Mouse (Mus musculus) thymus, postnatal 25 days (tissue): ENCODE measurements around the gene Cacna1e.

Source experiments
- DNase-seq: peaks from one replicate; pipeline ENCODE4 v3.0.0; 2022

The Cacna1e gene

DNA sequence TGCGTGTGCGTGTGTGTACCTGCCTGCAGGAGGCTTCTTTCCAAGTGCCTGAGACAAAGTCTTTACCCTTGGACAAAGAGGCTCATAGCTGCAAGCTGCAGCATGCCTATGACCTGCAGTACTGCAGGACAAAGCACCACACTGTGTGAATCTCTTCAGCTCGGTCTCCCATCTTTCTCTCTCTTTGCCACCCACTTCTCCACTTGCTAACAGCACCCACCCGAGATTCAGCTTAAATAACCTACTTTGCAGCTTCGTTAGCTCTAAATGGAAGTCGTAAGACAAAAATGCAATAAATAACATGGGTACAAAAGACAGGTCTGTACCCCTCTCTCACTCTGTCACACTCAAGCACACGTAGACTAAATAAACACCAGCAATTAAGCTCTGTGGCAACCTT is 268.5 kb downstream of the Cacna1e start:
- no peak for DNase-seq

DNA sequence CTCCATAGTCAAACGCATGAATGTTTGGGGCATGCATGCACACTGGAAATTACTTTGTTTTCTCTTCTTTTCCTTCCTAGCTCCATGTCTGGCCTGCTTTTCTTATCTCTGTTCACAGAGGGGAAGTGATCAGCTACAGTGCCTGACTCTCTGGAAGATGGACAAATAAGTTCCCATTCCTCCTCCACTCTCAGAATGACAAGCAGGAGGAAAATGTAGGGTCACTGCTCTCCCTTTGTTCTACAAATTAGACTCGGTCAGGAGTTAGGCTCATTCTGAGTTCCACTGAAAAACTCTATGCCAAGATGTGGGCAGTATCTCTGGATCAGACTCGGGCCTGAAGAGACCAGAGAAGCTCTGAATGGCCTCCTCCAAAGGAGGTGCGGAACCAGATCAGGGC is 275.8 kb downstream of the Cacna1e start:
- no peak for DNase-seq

DNA sequence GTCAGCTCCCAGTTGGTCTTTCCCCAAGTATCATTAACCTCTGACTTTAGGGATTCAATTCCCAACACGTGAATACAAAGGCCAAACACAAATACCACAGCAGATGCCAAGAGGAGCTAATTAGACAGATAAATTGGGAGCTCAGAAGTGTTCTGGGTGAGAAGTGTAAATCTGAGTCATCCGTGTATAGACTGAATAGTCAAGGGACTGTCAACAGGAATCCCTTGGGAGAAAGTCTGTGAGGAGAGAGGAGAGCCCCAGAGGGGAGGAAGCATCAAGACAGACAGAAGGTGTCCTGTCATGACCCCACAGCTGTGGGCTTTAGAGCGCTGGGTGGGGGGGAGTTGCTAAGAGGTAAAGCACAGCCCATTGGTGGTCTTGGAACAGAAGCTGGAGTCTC is 276.9 kb downstream of the Cacna1e start:
- DNase-seq: no peak

DNA sequence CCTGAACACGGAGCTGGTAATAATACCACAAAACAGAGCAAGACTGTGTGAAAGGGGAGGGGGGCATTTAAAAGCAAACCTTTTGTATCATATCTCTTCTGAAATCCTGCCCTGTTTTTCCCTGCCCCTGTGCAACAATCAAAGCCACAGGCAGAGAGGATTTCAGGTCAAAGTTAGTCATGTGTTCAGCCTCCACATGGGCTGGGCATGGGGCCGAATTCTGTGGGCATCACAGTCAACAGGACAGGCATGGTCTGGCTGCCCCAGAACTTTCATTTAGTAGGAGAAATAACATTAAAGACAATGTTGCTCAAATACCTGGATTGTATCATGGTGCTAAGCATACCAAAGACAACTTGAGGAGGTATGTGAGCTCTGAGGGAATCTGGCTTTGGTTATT is 278.7 kb downstream of the Cacna1e start:
- no peak for DNase-seq

DNA sequence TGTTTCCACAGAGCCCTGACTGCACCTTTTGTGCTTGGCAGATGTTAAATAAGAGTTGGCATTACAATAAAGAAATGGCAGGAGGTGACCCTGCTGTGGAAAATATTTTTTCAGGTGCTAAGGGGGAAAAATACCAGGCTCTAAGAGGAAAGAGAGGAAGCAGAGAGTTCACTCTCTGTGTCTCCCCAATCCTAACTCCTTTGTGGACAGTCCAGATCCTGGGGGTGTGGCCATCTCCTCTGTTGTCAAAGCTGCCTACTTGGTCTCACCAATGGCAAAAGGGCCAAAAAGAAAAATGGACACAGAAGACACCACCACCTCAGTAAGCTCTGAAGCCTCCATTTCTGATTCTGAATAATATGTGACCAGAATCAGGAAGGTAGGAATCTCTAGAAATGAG is 280.5 kb downstream of the Cacna1e start:
- DNase-seq: no peak

DNA sequence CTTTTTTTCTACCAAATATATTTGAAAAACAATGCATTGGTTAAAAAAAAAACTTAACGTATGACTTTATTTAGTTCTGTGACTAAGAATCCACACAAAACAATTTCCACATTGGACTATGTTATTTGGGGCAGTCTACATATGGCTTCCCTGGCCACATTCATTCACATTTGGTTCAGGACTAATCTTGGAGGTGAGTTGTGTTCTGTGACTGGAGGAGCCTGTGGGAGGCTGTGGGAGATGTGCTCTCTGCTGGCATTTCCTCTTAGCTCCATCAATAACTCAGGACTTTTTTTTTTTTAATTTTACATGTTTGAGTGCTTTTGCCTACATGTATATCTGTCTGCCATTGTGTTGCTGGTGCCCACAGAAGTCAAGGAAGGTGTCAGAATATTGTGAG is 281.8 kb downstream of the Cacna1e start:
- DNase-seq: no peak

DNA sequence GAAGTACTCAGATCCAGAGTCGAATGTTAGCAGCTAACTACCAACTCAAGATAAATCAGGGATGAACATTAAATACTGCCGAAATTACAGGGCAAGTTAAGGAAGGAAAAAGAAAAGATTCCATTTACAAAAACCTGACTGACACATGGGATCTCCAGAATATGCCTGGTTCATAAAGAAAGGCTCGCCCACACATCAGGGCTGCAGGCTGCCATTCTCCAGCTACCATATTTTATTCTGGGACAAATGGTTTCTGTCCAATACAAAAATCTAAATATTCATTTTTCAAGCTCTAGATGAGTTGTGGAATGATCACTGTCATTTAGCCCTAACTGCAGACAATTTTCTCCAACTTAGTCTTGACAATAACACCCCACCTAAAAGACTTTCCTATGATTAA is 301.8 kb downstream of the Cacna1e start:
- DNase-seq: no peak

DNA sequence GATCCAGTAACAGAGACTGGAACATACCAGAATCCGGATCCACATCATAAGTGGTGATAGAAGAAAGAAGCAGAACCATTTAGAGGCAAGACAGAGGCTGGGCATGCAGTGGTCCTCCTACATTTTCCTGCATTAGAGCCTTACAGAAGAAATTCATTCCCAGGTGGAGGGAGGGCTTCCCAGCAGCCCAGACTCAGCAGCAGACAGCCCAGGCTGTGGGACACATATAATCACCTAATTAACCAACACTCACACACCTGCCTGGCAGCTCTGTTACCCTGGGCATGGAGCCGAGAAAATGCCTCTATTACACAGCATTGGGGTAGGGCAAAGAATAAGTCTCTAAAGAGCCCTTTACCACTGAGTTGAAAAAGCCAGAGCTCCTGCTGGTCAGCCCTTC is 304.4 kb downstream of the Cacna1e start:
- DNase-seq: no peak

DNA sequence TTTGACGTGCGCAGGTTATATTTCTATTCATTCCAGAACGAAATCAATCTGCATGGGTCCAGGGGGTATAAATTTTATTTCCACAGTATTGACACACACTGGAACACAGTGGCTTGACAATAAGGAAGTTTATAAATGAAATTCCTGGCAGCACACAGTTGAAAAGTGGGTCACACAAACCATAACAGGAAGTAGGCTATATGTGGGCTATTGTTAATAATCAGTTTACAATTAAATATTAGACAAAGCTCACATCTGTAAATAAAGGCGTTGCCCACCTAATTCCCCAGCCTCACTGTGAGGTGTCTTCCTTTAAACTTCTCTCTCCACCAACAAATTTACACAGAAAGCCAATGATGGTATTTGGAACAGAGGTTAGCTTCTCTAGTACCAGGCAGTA is 305.6 kb downstream of the Cacna1e start:
- DNase-seq: no peak

DNA sequence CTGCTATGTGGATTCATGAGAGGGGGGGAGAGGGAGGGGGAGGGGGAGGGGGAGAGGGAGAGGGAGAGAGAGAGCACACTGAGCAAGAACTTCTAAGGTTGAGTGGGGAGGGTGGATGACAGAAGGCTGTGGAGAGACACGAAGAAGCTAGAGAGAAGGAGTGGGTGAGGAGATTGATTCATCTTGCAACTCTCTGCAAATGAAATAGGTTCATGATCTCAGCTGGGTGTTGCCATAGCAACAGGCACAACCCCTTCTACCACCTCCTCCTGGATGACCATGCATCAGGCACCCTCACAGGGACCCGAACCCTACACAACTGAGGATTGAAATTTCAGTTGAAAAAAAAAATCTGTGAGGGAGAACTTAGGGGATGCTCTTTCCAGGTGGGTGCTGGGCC is 307.9 kb downstream of the Cacna1e start:
- DNase-seq: no peak

DNA sequence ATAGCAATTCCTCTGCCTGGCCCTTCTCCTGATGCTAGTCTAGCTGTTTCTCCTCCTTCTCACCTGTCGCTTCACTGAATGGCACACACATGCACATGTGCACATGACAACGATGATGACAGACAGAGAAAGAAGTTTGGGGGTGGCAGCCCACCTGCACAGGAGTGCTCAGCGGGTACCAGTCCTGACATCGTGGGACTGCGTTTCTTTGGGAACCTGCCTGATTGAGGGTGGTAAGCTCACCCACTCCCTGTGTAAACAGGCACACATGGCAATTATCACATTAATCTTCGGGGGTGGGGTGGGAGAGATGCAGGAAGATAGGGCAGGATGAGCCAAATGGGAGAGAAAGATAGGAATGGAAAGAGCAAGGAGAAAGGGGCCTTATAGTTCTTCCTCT is 318.3 kb downstream of the Cacna1e start:
- no peak for DNase-seq

DNA sequence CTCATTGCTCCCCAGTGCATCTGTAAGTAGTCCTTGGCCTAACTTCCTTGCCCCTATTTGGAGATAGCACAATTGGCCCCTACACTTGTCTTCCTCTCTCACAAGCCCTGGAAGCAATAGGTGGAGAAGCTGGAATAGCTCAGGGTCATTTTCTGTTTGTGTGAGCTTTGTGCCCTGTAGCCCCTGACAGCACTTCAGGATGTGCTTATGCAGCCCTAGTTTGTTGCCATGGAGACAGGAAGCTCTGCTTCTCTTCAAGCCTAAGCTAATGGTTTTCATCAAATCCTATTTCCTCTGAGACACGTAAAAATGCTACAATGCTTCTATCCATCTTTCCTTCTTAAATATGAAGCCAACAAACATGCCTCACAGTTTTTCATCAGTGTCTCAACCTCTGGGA is 328.5 kb downstream of the Cacna1e start:
- no peak for DNase-seq

DNA sequence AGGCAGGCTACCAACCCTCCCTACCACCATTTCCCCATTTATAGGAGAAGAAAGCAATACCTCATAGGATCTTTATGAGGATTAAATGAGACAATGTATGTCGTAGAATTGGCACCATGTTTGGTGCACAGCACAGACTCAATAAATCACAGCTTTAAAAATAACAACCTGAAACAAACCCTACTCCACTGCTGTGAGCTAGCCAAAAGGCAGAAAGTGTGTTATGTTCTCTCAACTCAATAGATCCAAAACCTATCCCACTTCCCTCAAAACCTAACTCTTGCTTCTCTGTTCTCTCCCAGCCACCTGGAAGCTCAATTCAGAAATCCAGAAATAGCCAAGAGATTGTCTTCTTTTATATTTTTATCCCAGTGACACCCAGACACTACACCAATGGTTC is 331.2 kb downstream of the Cacna1e start:
- no peak for DNase-seq

DNA sequence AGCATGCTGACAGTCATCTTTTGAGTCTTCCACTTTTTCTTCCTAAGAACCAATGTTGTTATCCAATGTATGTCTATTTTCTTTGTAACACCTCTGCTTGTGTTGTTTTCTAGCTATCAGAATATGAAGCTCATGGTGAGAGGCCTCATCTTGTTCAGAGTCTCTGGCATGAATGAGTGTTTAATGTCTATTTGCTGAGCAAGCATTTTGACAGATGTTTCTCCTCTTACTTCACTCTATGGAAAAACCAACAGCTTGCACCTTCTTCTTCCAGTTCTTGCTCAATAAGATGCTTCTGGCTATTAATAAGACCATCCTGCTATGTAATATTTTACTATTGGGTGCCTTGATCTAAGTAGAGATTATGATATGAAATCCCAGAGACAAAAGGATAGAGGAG is 346.9 kb downstream of the Cacna1e start:
- no peak for DNase-seq

DNA sequence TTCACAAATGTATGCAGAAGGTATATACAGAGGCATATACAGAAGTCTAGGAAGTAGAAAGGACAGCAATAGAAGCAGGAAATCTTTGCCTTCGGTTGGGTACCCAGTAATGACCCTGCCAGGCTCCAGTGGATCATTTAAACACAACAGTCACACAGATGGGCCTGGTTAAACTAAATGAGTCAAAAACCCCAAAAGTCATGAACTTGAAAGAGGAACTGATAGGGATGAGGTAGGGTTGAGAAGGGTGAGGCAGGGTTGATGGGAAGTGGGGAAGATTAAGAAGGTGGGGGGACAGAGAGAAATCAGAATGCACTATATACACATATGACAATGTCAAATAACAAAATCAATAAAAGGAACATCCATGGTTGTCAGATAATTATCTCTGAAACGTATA is 347.5 kb downstream of the Cacna1e start:
- DNase-seq: no peak

DNA sequence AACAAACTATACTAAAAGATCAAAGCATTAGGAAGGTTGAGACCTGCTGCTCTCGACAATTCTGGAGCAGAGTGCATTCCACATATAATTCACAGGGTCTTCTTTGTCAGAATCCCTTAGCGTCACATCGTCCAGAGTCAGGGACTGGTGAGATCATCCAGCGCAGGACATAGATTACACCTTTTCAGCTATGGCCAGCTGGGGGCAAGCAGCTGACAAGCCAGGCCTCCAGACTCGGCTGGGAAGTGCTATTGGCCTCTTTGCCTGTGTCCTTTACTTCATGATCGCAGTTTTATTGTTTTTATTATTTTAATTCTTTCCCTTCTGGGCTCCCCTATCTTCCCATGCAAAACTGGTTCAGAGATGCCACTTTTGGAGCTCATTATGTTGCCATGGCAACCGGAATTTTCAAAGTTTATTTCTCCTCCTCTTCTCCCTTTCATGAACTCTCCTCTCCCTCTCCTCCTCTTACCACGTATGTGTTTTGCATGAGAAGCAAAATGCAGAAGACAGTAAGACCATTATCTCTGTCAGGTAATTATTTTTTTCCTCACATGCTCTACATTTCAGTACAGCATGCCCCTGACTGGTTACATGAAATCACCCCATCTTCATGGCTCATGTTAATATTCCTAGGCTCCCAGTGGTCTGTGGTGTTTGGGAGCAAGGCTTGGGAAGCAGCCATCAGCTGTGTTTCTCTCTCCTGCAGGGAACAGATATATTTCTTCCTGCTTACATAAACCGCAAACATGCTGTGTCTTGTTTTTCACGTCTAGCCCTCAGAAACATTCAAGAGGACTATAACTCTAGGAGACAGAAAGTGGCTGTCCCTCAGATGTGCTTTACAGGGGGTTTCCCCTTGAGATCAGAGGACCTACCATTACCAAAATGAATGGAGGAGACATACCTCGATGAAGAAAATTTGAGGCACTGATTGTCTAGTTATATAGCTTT is 351.0 kb downstream of the Cacna1e start:
- no peak for DNase-seq

DNA sequence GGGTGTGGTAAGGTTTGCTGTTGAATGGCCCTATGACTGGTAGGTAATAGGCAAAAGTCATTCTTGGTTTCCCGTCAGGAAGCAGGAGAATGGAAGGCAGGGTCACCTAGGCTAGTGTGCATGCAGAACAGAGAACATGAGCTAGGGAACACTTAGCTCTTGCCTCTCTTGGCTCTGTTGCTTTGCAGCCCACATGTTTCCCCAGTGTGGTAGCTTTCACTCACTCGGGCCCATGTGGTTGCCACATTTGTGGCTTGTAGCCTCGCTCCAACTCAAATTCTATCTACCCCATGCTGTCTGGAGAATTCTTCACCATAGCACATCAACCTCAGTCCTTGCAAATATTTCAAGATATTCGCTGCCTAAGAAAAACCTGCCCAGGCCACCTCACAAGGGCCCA is 354.6 kb downstream of the Cacna1e start:
- DNase-seq: no peak

DNA sequence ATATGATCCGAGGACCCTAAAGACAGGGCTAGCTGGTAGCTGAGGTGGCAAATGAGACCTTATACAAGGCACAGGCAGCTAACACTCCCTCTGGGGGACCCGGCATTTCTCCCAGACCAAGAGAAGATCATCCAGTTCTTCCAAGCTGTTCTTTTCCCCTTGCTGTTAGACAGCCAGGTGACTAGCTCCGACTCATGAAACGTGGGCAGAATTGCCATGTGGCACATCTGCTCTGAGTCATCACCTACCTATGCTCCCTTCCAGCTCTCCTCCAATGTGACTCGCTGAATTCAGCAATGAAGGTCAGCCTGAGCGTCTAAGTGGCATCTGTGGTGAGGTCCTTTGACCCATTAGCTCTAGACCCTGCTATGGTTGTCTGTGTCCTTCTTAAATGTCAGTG is 355.5 kb downstream of the Cacna1e start:
- no peak for DNase-seq

DNA sequence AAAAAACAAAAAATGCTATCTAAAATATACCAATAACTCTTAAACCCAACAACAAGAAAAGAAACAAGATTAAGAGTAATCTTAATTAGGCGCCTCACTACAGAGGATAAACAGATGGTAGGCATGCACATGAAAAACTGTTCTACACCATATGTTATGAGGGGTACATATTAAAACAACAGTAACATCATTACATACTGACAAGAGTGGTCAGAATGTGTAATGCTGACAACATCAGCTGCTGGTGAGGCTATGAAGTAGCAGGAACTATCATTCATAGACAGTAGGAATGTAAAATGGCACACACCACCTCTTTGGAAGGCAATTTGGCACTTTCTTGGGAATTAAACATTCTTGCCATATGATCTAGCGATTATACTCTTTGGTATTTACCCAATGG is 363.6 kb downstream of the Cacna1e start:
- no peak for DNase-seq

DNA sequence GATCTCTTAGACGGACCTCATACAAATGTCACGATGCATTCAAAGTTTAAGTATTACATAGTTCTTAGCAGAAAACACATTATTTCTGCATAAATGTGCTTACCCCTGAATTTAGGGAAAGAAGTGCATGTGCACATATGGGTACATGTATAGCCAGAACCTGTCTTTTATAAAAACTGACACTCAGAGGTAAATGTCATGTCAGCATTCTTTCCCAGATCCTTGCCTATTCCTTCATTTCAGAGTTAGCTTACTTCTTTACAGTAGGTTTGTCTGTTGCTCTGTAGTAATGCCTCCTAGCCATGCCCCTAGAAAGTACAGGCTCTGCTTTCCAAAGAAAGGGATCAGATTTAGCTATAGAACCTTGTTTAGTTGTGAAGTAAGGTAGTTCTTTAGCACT is 369.0 kb downstream of the Cacna1e start:
- DNase-seq: no peak

DNA sequence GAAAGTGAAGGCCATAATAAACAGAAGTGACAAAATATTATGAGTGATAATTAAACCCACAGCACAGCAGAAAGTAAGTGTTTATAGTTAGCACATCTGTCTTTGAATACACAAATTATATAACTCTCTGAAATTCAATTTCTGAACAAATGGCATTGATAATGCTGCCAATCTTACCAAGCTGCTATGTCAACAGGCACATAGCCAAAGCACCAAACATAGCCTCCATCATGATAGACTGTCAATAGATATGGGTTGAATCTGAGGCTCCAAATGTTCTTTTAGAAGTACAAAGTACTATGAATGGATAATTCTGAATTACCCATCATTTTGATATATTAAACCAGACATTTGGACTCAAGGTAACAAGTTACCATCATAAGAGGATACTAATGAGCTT is 372.6 kb downstream of the Cacna1e start:
- DNase-seq: no peak

DNA sequence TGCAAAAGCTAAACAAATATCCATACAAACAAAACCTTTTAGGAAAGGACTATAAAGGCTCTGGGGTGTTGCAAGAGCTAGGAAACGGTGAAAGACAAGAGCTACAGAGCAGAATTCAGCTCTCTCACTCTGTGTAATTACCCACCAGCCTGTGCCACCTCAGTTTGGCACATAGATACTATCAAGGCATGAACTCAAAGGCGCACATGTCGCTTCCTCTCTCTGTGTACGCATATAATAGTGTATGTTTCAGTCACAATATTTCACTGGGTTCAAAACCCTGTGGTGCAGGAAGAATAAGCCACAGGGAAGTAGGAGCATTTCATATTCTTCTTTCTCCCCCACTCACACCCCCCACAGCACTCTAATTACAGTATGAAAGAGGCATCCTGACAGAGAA is 380.3 kb downstream of the Cacna1e start:
- no peak for DNase-seq

DNA sequence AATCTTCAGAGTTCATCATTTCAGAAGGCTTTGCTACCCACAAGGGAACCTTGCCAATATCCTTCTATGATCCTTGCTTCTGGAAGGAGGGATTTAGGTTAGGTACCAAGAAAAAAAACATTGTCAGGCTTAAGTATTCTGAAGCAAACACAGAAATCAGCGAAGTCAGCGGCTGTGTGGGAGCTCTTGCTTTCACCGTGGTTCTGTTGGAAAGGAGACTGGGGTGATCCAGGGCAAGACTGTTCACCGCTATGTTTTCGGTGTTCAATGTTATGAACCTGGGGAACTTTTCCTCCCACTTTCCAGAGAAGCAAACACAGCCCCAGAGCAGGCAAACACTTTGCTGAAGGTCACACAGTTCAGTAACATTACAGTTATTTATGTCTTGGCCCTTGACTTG is 383.4 kb downstream of the Cacna1e start:
- DNase-seq: no peak

DNA sequence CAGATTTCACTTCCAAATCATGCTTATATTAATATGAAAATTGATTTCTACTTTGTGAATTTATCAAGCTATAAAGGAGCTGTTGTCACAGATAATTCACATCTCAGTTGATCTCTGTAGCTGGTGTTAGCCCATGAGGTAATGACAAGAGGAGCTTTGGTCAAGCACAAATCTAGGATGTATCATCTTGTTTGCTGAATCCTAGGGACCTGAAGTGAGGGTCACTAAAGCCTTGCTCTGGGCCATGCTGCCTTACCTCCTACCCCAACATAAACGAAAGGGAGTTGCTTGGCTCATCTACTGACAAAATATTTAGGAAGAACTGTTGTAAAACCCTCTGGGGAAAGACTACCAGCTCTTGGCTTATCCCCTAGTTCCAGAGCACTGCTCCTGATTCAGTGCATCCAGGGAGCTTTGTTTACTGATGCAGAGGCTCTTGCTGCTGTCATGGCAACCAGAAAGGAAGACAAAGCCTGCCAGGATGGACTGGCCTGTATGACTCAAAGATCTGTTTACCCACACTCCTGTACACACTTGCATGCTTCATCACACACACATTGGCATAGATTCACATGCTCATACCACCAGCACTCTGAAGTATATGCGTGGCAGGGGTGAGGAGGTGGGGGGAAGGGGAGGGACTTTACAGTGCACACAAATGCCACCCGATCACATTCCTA is 384.0 kb downstream of the Cacna1e start:
- DNase-seq: no peak

DNA sequence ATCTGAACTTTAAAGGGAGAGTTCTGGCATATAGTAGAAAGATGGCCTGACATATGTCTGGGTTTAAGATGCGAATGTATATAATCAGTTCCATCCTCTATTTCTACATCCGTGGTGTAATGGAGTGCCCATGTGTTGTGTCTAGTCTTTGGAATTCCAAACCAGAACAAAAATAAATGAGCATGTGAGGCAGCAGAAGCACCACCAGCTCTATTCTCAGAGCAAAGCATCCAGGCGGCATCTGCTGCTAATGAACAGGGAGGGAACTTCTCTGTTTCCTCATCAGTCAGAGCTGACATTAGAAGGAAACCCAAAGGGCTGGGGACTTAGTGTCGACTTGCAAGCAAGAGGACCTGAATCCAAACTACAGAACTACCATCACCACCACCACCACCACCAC is 385.5 kb downstream of the Cacna1e start:
- DNase-seq: no peak
